Comparison of ENCODE assay signal across 11 mouse cellular contexts in genomic region chr16:87364231-87364630, GRCm38 (mm10). TPM values are rescaled to one million over a fixed set of nuclear protein-coding genes. Genes with fewer than 3 reads are reported as not detected.
DNase-seq lines count a peak whose midpoint lies in the region; ATAC-seq lines count a peak whose summit lies in the region.
"Had no signal": no experiment of that assay in that cellular context is flagged by ENCODE, and none has a peak within 500 bp of the region (broad histone marks: within the 10 kb centered on the region; RNA-seq: fewer than 3 reads in every experiment).

No protein-coding gene starts in this region.

- no peak overlapping the region for H3K4me2 ChIP-seq in heart, embryonic 14.5 days (ENCODE audit: low read length)
- H3K4me2 ChIP-seq: embryonic facial prominence, embryonic 15.5 days; liver, embryonic 11.5 days had no signal

- H3K27ac ChIP-seq in heart, embryonic 14.5 days (replicated peaks in 1 of 2; ENCODE audit: control insufficient read depth in 1 of 2, insufficient read depth in 1 of 2, low read depth in 2 of 2, low read length in 2 of 2) = peak overlapping the region; percentile 29 to 66; a peak in 2 of 4 replicates
- H3K27ac ChIP-seq: embryonic facial prominence, embryonic 15.5 days had no signal

- ATAC-seq in heart, embryonic 14.5 days (ENCODE audit: insufficient number of reproducible peaks, insufficient read depth, low FRiP score, low read depth) = 0 out of 2 replicates have a peak, but pooled peaks have one; percentile 39
- ATAC-seq in monocyte, adult 5-6 weeks (replicated peaks; ENCODE audit: insufficient number of reproducible peaks, low FRiP score, low TSS enrichment, poor library complexity, severe bottlenecking) = no peak

- no peak overlapping the region for H3K9ac ChIP-seq in heart, embryonic 14.5 days (ENCODE audit: low read length)
- H3K9ac ChIP-seq: embryonic facial prominence, embryonic 15.5 days had no signal

- intact Hi-C loops in heart, postnatal 25 days (cut with DNase I) = no loop called here

- H3K36me3 ChIP-seq in heart, embryonic 14.5 days (ENCODE audit: control insufficient read depth, insufficient read depth, low read length) = peaks cover 70% of the 10 kb centered on the region

- H3K4me1 ChIP-seq in heart, embryonic 14.5 days (ENCODE audit: control insufficient read depth in 2 of 2, insufficient read depth in 2 of 2, low read length in 2 of 2) = peaks cover 7 to 13% of the 10 kb centered on the region in 2 experiments
- H3K4me1 ChIP-seq: embryonic facial prominence, embryonic 15.5 days had no signal

- no peak for DNase-seq in heart, postnatal 25 days (ENCODE audit: low spot score)
- peak; percentile 63 for DNase-seq in Muller cell, postnatal 12 days (ENCODE audit: inconsistent ontology term)
- DNase-seq in cerebellum, adult 18-20 months = peak; percentile 79 to 82
- DNase-seq in kidney, postnatal 10 days = peak; percentile 74
- no peak for DNase-seq in embryo, embryonic 10 days (ENCODE audit: low spot score)
- DNase-seq in MN1 (ENCODE audit: low spot score) = no peak
- DNase-seq: midbrain, embryonic 14.5 days had no signal

- H3K27me3 ChIP-seq in heart, embryonic 14.5 days (ENCODE audit: control insufficient read depth, insufficient read depth, low read length) = no peaks in the 10 kb centered on the region
- H3K27me3 ChIP-seq: embryonic facial prominence, embryonic 15.5 days had no signal

- H3K9me3 ChIP-seq in heart, embryonic 14.5 days (ENCODE audit: control insufficient read depth, low read length) = no peaks in the 10 kb centered on the region
- H3K9me3 ChIP-seq: embryonic facial prominence, embryonic 15.5 days had no signal

- no peak overlapping the region for H3K4me3 ChIP-seq in heart, embryonic 14.5 days (ENCODE audit: control insufficient read depth in 1 of 2, insufficient read depth in 1 of 2, low read depth in 1 of 2, low read length in 2 of 2)
- H3K4me3 ChIP-seq: embryonic facial prominence, embryonic 15.5 days had no signal

- WGBS in heart, embryonic 14.5 days = 28% methylated on average over 4 of the region's 4 CpGs

RNA-seq across cellular contexts. Expression of gene N6amt1, which starts 10.2 kb away (rescaled TPM):
- polyA plus RNA-seq in heart, embryonic 14.5 days (2014; fragmentation: Nextera tagmentation; extraction: Ambion mirVana) = 31.2 and 31.5 TPM in 2 replicates
- total RNA-seq in heart, postnatal 25 days (2021) = 10 to 100 TPM; 16.0 to 17.2 TPM
- total RNA-seq in monocyte, adult 5-6 weeks (2017) = 7.9 to 11.4 TPM (median 9.2 TPM) in 3 replicates

Comparison
In these comparisons a context has a peak if more than half of its experiments do, and no peak if none do; other contexts are left out.
1. DNase-seq: peak in Muller cell, postnatal 12 days (single experiment), cerebellum, adult 18-20 months (2 of 2) and kidney, postnatal 10 days (single experiment); none in heart, postnatal 25 days (single experiment), embryo, embryonic 10 days (single experiment) and MN1 (single experiment).